Mouse (Mus musculus): ENCODE measurements around the gene Sdsl. TPM values are rescaled to one million over a fixed set of nuclear protein-coding genes. Genes with fewer than 3 reads are reported as not detected.
A peak's percentile ranks its signal among the peaks of the same experiment; 100 is the strongest.

Gene Sdsl
- total RNA-seq, 2 experiments from 2014 or later: 7.5 to 8.0 TPM

GRCm38 (mm10) chr5:120456841-120457554 lies 15.6 kb downstream of the Sdsl start:
- no peak for DNase-seq (ENCODE audit: low spot score in 2 of 2)

GRCm38 (mm10) chr5:120456253-120456652 lies 16.4 kb downstream of the Sdsl start:
- no peak for DNase-seq (ENCODE audit: low spot score in 2 of 2)

GRCm38 (mm10) chr5:120454756-120455337 lies 17.8 kb downstream of the Sdsl start:
- DNase-seq (ENCODE audit: low spot score in 2 of 2): no peak

GRCm38 (mm10) chr5:120447305-120447704 lies 25.3 kb downstream of the Sdsl start:
- no peak for DNase-seq (ENCODE audit: low spot score in 2 of 2)

- peak; percentile 65 to 89 for DNase-seq (ENCODE audit: low spot score in 2 of 2)
Measured at GRCm38 (mm10) chr5:120440733-120441132, 31.9 kb downstream of the Sdsl start.

- DNase-seq (ENCODE audit: low spot score in 2 of 2): no peak
Measured at GRCm38 (mm10) chr5:120439887-120440670, 32.5 kb downstream of the Sdsl start.

GRCm38 (mm10) chr5:120438991-120439710 lies 33.5 kb downstream of the Sdsl start:
- DNase-seq (ENCODE audit: low spot score in 2 of 2): no peak

GRCm38 (mm10) chr5:120438469-120438868 lies 34.1 kb downstream of the Sdsl start:
- no peak for DNase-seq (ENCODE audit: low spot score in 2 of 2)

GRCm38 (mm10) chr5:120437986-120438385 lies 34.6 kb downstream of the Sdsl start:
- DNase-seq (ENCODE audit: low spot score in 2 of 2): no peak

- no peak for DNase-seq (ENCODE audit: low spot score in 2 of 2)
Measured at GRCm38 (mm10) chr5:120437539-120437938, 35.1 kb downstream of the Sdsl start.

GRCm38 (mm10) chr5:120436885-120437495 lies 35.6 kb downstream of the Sdsl start:
- no peak for DNase-seq (ENCODE audit: low spot score in 2 of 2)

- no peak for DNase-seq (ENCODE audit: low spot score in 2 of 2)
Measured at GRCm38 (mm10) chr5:120435731-120436501, 36.7 kb downstream of the Sdsl start.

GRCm38 (mm10) chr5:120435006-120435681 lies 37.5 kb downstream of the Sdsl start:
- no peak for DNase-seq (ENCODE audit: low spot score in 2 of 2)

- DNase-seq (ENCODE audit: low spot score in 2 of 2): no peak
Measured at GRCm38 (mm10) chr5:120434231-120434735, 38.3 kb downstream of the Sdsl start.

GRCm38 (mm10) chr5:120433135-120433760 lies 39.4 kb downstream of the Sdsl start:
- no peak for DNase-seq (ENCODE audit: low spot score in 2 of 2)

GRCm38 (mm10) chr5:120432486-120433015 lies 40.1 kb downstream of the Sdsl start:
- no peak for DNase-seq (ENCODE audit: low spot score in 2 of 2)

GRCm38 (mm10) chr5:120431649-120432485 lies 40.7 kb downstream of the Sdsl start, which contains the start of gene Lhx5:
TSS of gene Lhx5 (plus strand) at chr5:120431699.
- DNase-seq (ENCODE audit: low spot score in 2 of 2): no peak
